Mouse (Mus musculus) embryonic stem cell, embryonic (primary cell): ENCODE data around the gene Hoxb8.

Experiments
- CTCF ChIA-PET, 4 experiments: fragments of 300-600 bp in 2 of 4; fragments of 350-600 bp in 2 of 4; sonication (Branson Sonifier 250); formaldehyde crosslinking; loops; one replicate each; lab custom pipeline; 2022; ENCODE audit warnings: inconsistent platforms in 2 of 4; lab: Charles Lee
- POLR2A ChIA-PET, 4 experiments: fragments of 300-600 bp in 2 of 4; fragments of 350-600 bp in 2 of 4; sonication (Branson Sonifier 250); formaldehyde crosslinking; loops; one replicate each; lab custom pipeline; 2022; ENCODE audit warnings: antibody characterized with exemption in 4 of 4, inconsistent platforms in 1 of 4; lab: Charles Lee

Hoxb8 gene

DNA sequence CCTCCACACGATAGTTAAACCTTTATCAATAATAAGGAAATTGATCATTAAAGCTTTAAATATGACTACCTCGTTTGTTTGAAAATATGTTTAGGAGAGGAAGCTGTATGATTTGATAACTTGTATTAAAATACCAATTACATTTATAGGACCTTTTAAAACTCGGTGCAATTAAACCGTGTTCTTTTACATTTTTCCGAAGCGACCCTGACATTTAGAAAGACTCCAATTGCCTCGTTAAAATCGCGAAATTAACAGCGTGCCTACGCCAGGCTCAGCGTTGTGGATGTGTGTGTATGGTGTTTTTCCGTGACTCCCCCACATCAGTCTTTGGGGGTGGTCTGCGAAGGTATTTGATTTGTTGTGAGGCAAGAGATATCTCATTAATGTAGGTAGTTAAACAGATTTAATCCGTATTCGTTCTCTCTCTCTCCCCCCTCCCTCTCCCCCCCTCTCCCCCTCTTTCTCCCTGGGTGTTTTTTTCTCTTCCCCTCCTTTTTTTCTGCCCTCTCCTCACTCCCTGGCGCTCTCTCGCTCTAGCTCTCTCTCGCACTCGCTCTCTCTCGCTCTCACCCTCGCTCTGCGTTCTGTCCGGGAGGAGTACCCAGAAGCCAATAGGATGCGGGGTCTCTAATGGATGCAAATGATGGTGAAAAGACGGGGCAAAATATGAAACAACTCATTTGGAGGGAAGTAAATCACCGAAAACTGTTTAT is at the start of gene Hoxb8:
TSS of gene Hoxb8 (plus strand) at position 51 of the 716 bp plus-strand sequence.
- ChIA-PET CTCF (interaction anchor here in 3 of 4 experiments (0.6 to 2.8 kb wide), 8 partner anchors 13 to 296 kb away, joined by 3 to 5 read pairs (median 3); no protein-coding TSS in a partner anchor), POLR2A (interaction anchor here in 2 of 4 experiments (0.6 to 1.3 kb wide), 4 partner anchors 11 to 1025 kb away, joined by 3 to 5 read pairs (median 4); partner anchors contain the start of gene Hoxb5 (in 1 of the 2))

GRCm38 (mm10) chr11:96234906-96235305 is 46.8 kb upstream of the Hoxb8 start:
- POLR2A ChIA-PET: interaction anchor here in 3 of 4 experiments (0.6 to 1.3 kb wide), 4 partner anchors 9 to 26 kb away, joined by 3 read pairs; no protein-coding TSS in a partner anchor
- CTCF ChIA-PET: interaction anchor here (0.5 to 2.2 kb wide), 15 partner anchors 11 to 170 kb away, joined by 3 to 11 read pairs (median 3); partner anchors contain the start of gene Ube2z (in 1 of the 4)

DNA sequence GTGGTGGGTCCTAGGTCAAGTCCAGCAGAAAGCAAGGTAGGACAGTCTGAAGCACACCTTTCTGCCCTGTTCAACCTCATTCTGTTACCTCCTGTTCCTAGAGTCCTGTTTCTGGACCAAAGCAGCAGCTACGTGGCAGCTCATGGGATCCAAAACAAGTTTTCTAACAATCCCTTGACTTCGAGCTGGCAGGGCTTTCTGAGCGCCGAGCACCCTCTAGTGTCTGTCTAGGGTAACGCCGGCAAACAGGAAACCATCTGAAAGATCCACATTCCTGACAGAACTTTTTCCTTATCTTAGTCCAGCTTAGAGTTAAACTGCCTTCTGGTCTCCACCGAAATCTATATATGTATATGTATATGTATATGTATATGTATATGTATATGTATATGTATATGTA is 41.5 kb upstream of the Hoxb8 start:
- POLR2A ChIA-PET: interaction anchor here (0.5 to 1.8 kb wide), 14 partner anchors 9 to 472 kb away, joined by 3 to 7 read pairs (median 3); partner anchors contain the start of gene Ube2z (in 1 of the 4)
- CTCF ChIA-PET: interaction anchor here (0.5 to 2.4 kb wide), 72 partner anchors 8 to 622 kb away, joined by 3 to 17 read pairs (median 4); partner anchors contain the start of genes Atp5g1 (in 1 of the 4), Calcoco2 (in 1 of the 4), Snf8 (in 1 of the 4) and Snx11 (in 1 of the 4)

- POLR2A ChIA-PET: interaction anchor here in 3 of 4 experiments (0.7 to 2.1 kb wide), 13 partner anchors 10 to 836 kb away, joined by 3 to 8 read pairs (median 3); partner anchors contain the start of genes Cdk5rap3 (in 1 of the 3), Hoxb9 (in 1 of the 3) and Ube2z (in 1 of the 3)
- CTCF ChIA-PET: interaction anchor here in 3 of 4 experiments (0.5 to 2.3 kb wide), 7 partner anchors 11 to 118 kb away, joined by 3 to 13 read pairs (median 10); no protein-coding TSS in a partner anchor
These were observed 30.8 kb upstream of the Hoxb8 start for GRCm38 (mm10) chr11:96250901-96251300.

DNA sequence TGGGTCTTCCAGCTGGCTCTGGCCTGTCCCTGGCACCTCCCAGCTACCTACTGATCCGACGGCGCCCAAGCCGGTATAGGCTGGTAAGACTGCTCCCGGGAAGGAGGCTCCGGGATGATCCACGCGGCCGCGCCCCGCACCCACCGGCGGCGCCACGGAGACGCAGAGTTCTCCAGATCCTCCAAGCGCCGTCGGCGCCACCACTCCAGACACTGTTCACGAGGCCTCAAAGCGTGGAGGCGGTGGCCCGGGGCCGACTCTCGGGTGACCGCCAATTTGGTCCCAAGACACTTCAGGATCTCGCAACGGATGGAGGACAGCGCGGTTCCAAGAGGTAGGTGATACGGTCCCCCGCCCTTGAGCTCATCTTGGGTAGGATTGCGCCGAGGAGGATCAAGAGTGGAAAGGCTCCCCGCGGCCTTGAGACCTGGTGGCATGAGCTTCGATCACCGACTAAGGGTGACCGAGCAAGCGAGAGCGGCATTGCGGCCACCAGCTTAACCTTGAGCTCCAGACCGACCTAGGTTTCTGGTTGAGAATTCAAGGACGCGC is 30.1 kb upstream of the Hoxb8 start:
- POLR2A ChIA-PET: interaction anchor here (0.6 to 2.1 kb wide), 22 partner anchors 9 to 699 kb away, joined by 3 to 8 read pairs (median 3); partner anchors contain the start of genes Atp5g1 (in 2 of the 4), Hoxb9 (in 1 of the 4) and Ube2z (in 1 of the 4)
- CTCF ChIA-PET: interaction anchor here (0.5 to 2.3 kb wide), 14 partner anchors 8 to 662 kb away, joined by 3 to 13 read pairs (median 5); no protein-coding TSS in a partner anchor

DNA sequence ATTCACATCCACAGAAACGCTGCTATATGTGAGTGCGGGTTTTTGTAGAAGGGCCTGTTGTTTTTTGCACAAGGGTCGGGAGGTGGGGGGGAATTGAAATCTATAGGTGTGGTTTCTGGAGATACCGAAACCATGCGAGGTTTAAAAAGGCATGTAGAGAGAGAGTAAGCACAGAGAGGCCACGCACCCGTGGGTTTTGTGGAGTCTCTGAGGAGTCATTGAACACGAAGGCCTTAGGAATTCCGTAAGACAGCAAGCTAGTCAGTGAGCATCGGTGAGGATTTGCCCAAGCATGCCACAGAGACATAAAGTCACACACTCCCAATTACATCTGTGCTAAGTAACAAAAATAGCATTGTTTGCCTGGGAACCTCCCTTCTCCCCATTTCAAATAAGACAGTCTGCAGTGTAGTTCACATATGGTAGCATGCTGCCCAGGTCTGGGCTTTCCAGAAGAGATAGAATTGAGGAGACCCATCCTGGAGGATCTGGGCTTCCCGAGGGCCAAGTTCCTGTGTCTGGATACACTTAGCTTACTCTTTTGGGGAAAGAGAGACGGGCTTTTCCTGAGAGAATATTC is 29.1 kb upstream of the Hoxb8 start:
- ChIA-PET POLR2A (interaction anchor here in 3 of 4 experiments (0.6 to 1.9 kb wide), 8 partner anchors 9 to 177 kb away, joined by 3 to 8 read pairs (median 4); partner anchors contain the start of gene Atp5g1 (in 1 of the 3)), CTCF (interaction anchor here in 3 of 4 experiments (1.4 to 2.3 kb wide), 4 partner anchors 9 to 27 kb away, joined by 3 to 13 read pairs (median 10); no protein-coding TSS in a partner anchor)

- POLR2A ChIA-PET: interaction anchor here (0.6 to 1.2 kb wide), 7 partner anchors 11 to 577 kb away, joined by 3 to 6 read pairs (median 4); partner anchors contain the start of gene Hoxb9 (in 1 of the 4)
- CTCF ChIA-PET: interaction anchor here in 2 of 4 experiments (0.6 to 0.7 kb wide), 3 partner anchors 17 to 637 kb away, joined by 3 to 8 read pairs (median 4); partner anchors contain the start of gene Hoxb9 (in 1 of the 2)
These were observed 27.5 kb upstream of the Hoxb8 start for GRCm38 (mm10) chr11:96254221-96254620.

DNA sequence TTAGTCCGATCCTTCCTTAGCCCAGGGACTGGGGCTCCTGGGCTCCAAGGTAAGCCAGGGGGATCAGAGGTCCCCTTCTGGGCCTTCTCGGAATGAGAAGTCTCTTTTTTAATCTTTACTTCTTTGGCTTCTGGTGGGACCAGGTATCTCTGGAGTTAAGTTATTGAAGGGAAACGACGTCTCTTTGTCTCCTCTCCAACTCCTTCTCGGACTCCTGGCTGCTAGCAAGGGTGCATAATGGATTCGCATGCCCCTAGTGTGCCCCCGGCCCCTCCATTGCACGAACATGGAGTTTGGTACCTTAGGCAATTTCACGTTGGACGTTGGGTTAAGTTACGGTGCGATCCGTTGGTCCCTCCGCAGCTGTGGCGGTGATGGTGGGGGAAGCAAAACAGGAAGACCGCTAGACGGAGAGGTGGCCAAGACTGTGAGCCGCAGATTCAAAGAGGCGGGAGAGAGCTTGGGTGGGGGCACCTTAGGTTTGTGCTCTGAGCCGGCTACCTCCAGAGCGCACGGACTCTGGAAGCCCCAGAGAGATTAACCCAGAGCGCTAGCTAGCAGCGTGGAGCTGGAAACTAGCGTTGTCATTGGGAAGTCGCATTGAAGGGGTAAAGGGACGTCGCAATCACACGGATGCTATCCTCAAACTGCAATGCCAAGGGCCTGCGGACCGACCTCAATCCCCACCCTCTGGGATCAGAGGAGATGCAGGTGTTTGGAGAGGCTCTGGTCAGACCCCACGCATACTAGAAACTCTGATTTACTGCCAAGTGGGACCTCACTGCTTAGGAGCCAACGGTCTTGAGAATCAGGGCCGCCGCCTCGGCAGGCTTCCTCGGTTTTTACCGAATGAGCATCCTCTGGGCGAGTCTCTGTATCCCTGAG is 26.4 kb upstream of the Hoxb8 start:
- CTCF ChIA-PET: interaction anchor here in 3 of 4 experiments (0.6 to 2.3 kb wide), 14 partner anchors 10 to 715 kb away, joined by 3 to 7 read pairs (median 3); partner anchors contain the start of gene Atp5g1 (in 1 of the 3)
- POLR2A ChIA-PET: interaction anchor here (0.6 to 1.5 kb wide), 13 partner anchors 10 to 526 kb away, joined by 3 to 5 read pairs (median 3); partner anchors contain the start of genes Atp5g1 (in 2 of the 4), Hoxb9 (in 2 of the 4) and Ube2z (in 1 of the 4)

DNA sequence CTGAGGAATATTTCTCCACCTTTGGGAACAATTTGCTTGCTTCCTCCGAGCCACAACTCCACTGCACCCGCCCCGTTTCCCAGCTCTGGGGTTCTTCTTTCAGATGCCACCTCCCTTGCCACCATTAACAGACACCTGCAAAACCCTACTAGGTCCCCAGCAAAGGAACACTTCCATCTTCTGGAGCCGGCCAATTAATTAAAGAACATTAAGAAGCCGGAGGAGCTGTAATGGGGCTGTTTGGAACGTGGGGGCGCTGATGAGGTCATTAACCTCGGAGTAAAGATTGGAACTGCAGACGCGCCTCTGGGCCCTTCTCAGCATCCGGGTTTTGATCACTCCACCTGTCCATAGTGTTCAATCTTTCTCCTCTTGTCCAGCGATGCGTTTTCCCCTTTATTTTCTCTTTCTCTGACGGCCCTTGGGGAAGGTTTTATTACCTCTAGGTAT is 25.7 kb upstream of the Hoxb8 start:
- ChIA-PET POLR2A (interaction anchor here in 3 of 4 experiments (0.6 to 1.5 kb wide), 10 partner anchors 11 to 525 kb away, joined by 3 to 5 read pairs (median 3); partner anchors contain the start of genes Atp5g1 (in 2 of the 3), Hoxb9 (in 2 of the 3) and Ube2z (in 1 of the 3)), CTCF (interaction anchor here in 3 of 4 experiments (0.6 to 2.3 kb wide), 15 partner anchors 11 to 716 kb away, joined by 3 to 7 read pairs (median 3); partner anchors contain the start of genes Atp5g1 (in 1 of the 3) and Hoxb9 (in 1 of the 3))

DNA sequence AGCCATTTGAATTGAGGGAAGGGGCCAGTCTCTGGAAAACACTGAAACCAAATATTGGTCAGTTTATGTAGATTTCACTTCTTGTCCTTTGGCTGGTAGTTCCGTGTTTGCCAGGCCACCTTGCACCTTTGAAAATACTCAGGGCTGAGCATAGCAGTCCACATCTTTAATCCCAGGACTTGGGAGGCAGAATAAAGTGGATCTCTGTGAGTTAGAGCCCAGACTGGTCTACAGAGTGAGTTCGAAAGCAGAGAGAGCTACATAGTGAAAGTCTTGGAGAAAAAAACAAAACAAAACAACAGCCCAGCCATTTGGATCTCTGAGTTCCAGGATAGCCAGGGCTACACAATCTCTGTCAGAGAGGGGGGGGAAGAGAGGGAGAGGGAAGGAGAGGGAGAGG is 24.6 kb upstream of the Hoxb8 start:
- CTCF ChIA-PET: interaction anchor here in 2 of 4 experiments (0.6 to 1.5 kb wide), 2 partner anchors 386 to 452 kb away, joined by 3 to 4 read pairs; no protein-coding TSS in a partner anchor
- POLR2A ChIA-PET: interaction anchor here in 2 of 4 experiments (0.6 to 0.8 kb wide), 4 partner anchors 14 to 920 kb away, joined by 3 to 14 read pairs (median 4); partner anchors contain the start of gene Hoxb9 (in 1 of the 2)

- CTCF ChIA-PET: interaction anchor here in 1 of 4 experiments (0.6 to 1.4 kb wide), 4 partner anchors 35 to 180 kb away, joined by 3 to 4 read pairs (median 4); no protein-coding TSS in a partner anchor
- POLR2A ChIA-PET: interaction anchor here in 3 of 4 experiments (0.6 to 1.2 kb wide), 7 partner anchors 12 to 1746 kb away, joined by 3 to 12 read pairs (median 3); partner anchors contain the start of gene Hoxb9 (in 1 of the 3)
These were observed 22.7 kb upstream of the Hoxb8 start for GRCm38 (mm10) chr11:96259038-96259437.

GRCm38 (mm10) chr11:96259511-96259910 is 22.2 kb upstream of the Hoxb8 start:
- POLR2A ChIA-PET: interaction anchor here in 1 of 4 experiments (0.7 to 1.2 kb wide), 3 partner anchors 12 to 1746 kb away, joined by 3 read pairs; partner anchors contain the start of gene Hoxb9

DNA sequence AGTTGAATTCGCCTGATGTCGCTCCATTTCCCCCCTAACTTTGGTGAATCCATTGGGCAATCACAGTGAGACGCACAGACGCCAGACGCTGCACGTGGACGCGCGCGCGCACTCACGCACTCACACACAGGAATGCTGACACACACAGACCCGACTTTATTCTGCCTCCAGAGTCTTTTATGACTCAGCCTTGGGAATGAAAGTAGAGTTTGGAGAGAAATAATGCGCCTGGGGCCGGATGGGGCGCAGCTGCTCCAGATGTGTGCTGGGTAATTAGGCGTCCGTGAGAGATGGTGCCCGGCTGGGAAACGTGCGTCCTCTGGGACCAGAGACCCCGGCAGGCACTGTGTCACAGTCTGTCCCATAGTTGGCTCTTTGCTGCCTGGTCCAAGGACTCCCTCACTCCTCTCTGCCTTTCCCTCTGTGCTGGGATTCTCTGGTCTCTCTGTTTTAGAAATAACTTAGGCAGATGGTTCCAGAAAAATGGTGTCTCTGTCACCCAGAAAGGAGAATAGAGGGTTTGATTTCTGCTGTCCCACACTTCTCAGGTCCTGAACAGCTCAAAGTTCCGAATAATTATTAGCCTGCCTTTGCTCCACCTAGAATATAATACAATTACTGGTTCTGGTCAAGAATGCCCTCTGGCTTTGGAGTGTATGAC is 21.3 kb upstream of the Hoxb8 start:
- POLR2A ChIA-PET: interaction anchor here in 3 of 4 experiments (0.6 to 2.5 kb wide), 7 partner anchors 8 to 61 kb away, joined by 3 to 20 read pairs (median 5); partner anchors contain the start of gene Hoxb9 (in 1 of the 3)
- CTCF ChIA-PET: interaction anchor here in 3 of 4 experiments (0.5 to 2.2 kb wide), 6 partner anchors 10 to 99 kb away, joined by 3 to 22 read pairs (median 14); partner anchors contain the start of gene Hoxb9 (in 2 of the 3)

More at GRCm38 (mm10) chr11:96259511-96259910, 22.2 kb upstream of the Hoxb8 start:
- CTCF ChIA-PET: interaction anchor here in 1 of 4 experiments (0.6 to 0.7 kb wide), 2 partner anchors 36 to 179 kb away, joined by 3 to 4 read pairs; no protein-coding TSS in a partner anchor

- ChIA-PET CTCF (interaction anchor here (0.5 to 2.2 kb wide), 73 partner anchors 9 to 1328 kb away, joined by 3 to 22 read pairs (median 3); partner anchors contain the start of genes Hoxb9 (in 2 of the 4) and Hoxb8 (in 1 of the 4)), POLR2A (interaction anchor here (0.6 to 2.5 kb wide), 18 partner anchors 9 to 186 kb away, joined by 3 to 20 read pairs (median 4); partner anchors contain the start of genes Hoxb9 (in 4 of the 4), Atp5g1 (in 1 of the 4) and Hoxb5 (in 1 of the 4))
These were observed 20.3 kb upstream of the Hoxb8 start for GRCm38 (mm10) chr11:96261323-96261890.
